8 mouse cellular contexts compared by ENCODE assay signal in genomic region chr7:101310327-101311028, GRCm38 (mm10). TPM values are rescaled to one million over a fixed set of nuclear protein-coding genes. Genes with fewer than 3 reads are reported as not detected.
DNase-seq lines count a peak whose midpoint lies in the region; ATAC-seq lines count a peak whose summit lies in the region.

No protein-coding gene starts in this region.

- no peaks in the 10 kb centered on the region for H3K27me3 ChIP-seq in heart, embryonic 13.5 days (replicated peaks)
- no peaks in the 10 kb centered on the region for H3K27me3 ChIP-seq in liver, embryonic 12.5 days (replicated peaks)
- no peaks in the 10 kb centered on the region for H3K27me3 ChIP-seq in stomach, embryonic 15.5 days (replicated peaks)

- H3K9me3 ChIP-seq in heart, embryonic 13.5 days, result no peaks in the 10 kb centered on the region
- no peaks in the 10 kb centered on the region for H3K9me3 ChIP-seq in liver, embryonic 12.5 days (replicated peaks)
- H3K9me3 ChIP-seq in stomach, embryonic 15.5 days, result no peaks in the 10 kb centered on the region

- H3K27ac ChIP-seq in brown adipose tissue, adult 24 weeks (replicated peaks; ENCODE audit: low read depth, low read length), result peak overlapping the region; percentile 95
- H3K27ac ChIP-seq in heart, embryonic 13.5 days (replicated peaks), result peak overlapping the region; percentile 97
- peak overlapping the region; percentile 93 for H3K27ac ChIP-seq in liver, embryonic 12.5 days
- H3K27ac ChIP-seq in stomach, embryonic 15.5 days, result peak overlapping the region; percentile 98

- peak overlapping the region; percentile 68 for H3K4me3 ChIP-seq in brown adipose tissue, adult 24 weeks (ENCODE audit: insufficient read depth, low read depth, low read length)
- peak overlapping the region; percentile 59 for H3K4me3 ChIP-seq in heart, embryonic 13.5 days
- H3K4me3 ChIP-seq in liver, embryonic 12.5 days, result peak overlapping the region; percentile 68
- H3K4me3 ChIP-seq in stomach, embryonic 15.5 days (replicated peaks), result peak overlapping the region; percentile 73

- no peaks in the 10 kb centered on the region for H3K36me3 ChIP-seq in heart, embryonic 13.5 days
- no peaks in the 10 kb centered on the region for H3K36me3 ChIP-seq in liver, embryonic 12.5 days
- no peaks in the 10 kb centered on the region for H3K36me3 ChIP-seq in stomach, embryonic 15.5 days

- peak; percentile 99 for DNase-seq in CD4-positive, CD25-positive, alpha-beta regulatory T cell, adult 2 months (ENCODE audit: low read depth, low spot score)
- DNase-seq in fat pad, adult 2 months (ENCODE audit: extremely low read depth, low read depth, low spot score), result peak; percentile 83
- DNase-seq in kidney, postnatal 10 days, result peak; percentile 98
- DNase-seq in natural killer cell, adult 2 months (ENCODE audit: low spot score in 2 of 2), result peak; percentile 98

- H3K9ac ChIP-seq in heart, embryonic 13.5 days, result peak overlapping the region; percentile 81
- peak overlapping the region; percentile 78 for H3K9ac ChIP-seq in liver, embryonic 12.5 days
- peak overlapping the region; percentile 86; the same call in 1 of the 2 replicates for H3K9ac ChIP-seq in stomach, embryonic 15.5 days

- under 1% methylated on average over 43 of the region's 43 CpGs for WGBS in heart, embryonic 13.5 days
- under 1% methylated on average over 43 of the region's 43 CpGs for WGBS in liver, embryonic 12.5 days (ENCODE audit: insufficient replicate concordance)
- 1% methylated on average over 43 of the region's 43 CpGs for WGBS in stomach, embryonic 15.5 days

- ATAC-seq in heart, embryonic 13.5 days (ENCODE audit: extremely low read depth, insufficient number of reproducible peaks, low FRiP score, low TSS enrichment), result peak; percentile 89
- ATAC-seq in liver, embryonic 12.5 days, result peak; percentile 97
- peak; percentile 92 for ATAC-seq in stomach, embryonic 15.5 days (ENCODE audit: insufficient read depth, low FRiP score, low read depth)

- H3K4me2 ChIP-seq in heart, embryonic 13.5 days, result peak overlapping the region; percentile 73
- peak overlapping the region; percentile 74 for H3K4me2 ChIP-seq in liver, embryonic 12.5 days
- H3K4me2 ChIP-seq in stomach, embryonic 15.5 days, result peak overlapping the region; percentile 65

- H3K4me1 ChIP-seq in brown adipose tissue, adult 24 weeks (ENCODE audit: control insufficient read depth, insufficient read depth, insufficient read length, low read length), result no peaks in the 10 kb centered on the region
- H3K4me1 ChIP-seq in heart, embryonic 13.5 days, result peaks cover 24% of the 10 kb centered on the region
- peaks cover 40% of the 10 kb centered on the region for H3K4me1 ChIP-seq in liver, embryonic 12.5 days
- H3K4me1 ChIP-seq in stomach, embryonic 15.5 days, result no peaks in the 10 kb centered on the region

RNA-seq across cellular contexts. Expression of gene Stard10, which starts 6.4 kb away (rescaled TPM):
- 36.6 and 41.4 TPM in 2 replicates for polyA plus RNA-seq in brown adipose tissue, adult 24 weeks (2012; ENCODE audit: insufficient read depth, insufficient read length, missing spikeins)
- 32.9 and 35.4 TPM in 2 replicates for polyA plus RNA-seq in heart, embryonic 13.5 days (2015; fragmentation: Nextera tagmentation; extraction: Ambion mirVana)
- 76.9 and 79.5 TPM in 2 replicates for polyA plus RNA-seq in liver, embryonic 12.5 days (2016; fragmentation: Nextera tagmentation; extraction: Ambion mirVana)
- 112 and 127 TPM in 2 replicates for polyA plus RNA-seq in stomach, embryonic 15.5 days (2015; fragmentation: Nextera tagmentation; extraction: Ambion mirVana)

RNA-seq across cellular contexts. Expression of gene Atg16l2, which starts 8.4 kb away (rescaled TPM):
- 2.9 and 7.5 TPM in 2 replicates for polyA plus RNA-seq in brown adipose tissue, adult 24 weeks (2012; ENCODE audit: insufficient read depth, insufficient read length, missing spikeins)
- polyA plus RNA-seq in heart, embryonic 13.5 days (2015; fragmentation: Nextera tagmentation; extraction: Ambion mirVana), result 23.0 and 28.0 TPM in 2 replicates
- 4.7 and 5.7 TPM in 2 replicates for polyA plus RNA-seq in liver, embryonic 12.5 days (2016; fragmentation: Nextera tagmentation; extraction: Ambion mirVana)
- polyA plus RNA-seq in stomach, embryonic 15.5 days (2015; fragmentation: Nextera tagmentation; extraction: Ambion mirVana), result 15.4 and 16.2 TPM in 2 replicates

RNA-seq across cellular contexts. Expression of gene Arap1, which starts 37.4 kb away (rescaled TPM):
- polyA plus RNA-seq in brown adipose tissue, adult 24 weeks (2012; ENCODE audit: insufficient read depth, insufficient read length, missing spikeins), result 23.3 and 25.6 TPM in 2 replicates
- polyA plus RNA-seq in heart, embryonic 13.5 days (2015; fragmentation: Nextera tagmentation; extraction: Ambion mirVana), result 25.6 and 26.3 TPM in 2 replicates
- polyA plus RNA-seq in liver, embryonic 12.5 days (2016; fragmentation: Nextera tagmentation; extraction: Ambion mirVana), result 20.5 and 24.6 TPM in 2 replicates
- polyA plus RNA-seq in stomach, embryonic 15.5 days (2015; fragmentation: Nextera tagmentation; extraction: Ambion mirVana), result 88.7 and 92.5 TPM in 2 replicates

Comparison
In these comparisons a context has a peak if more than half of its experiments do, and no peak if none do; other contexts are left out.
1. Peak in every context shown above with its lines: DNase-seq, ATAC-seq, H3K4me3 ChIP-seq and H3K27ac ChIP-seq.